Mouse (Mus musculus): Measurements from ENCODE around the gene Snrnp70. TPM values are rescaled to one million over a fixed set of nuclear protein-coding genes. Genes with fewer than 3 reads are reported as not detected.
A peak's percentile ranks its signal among the peaks of the same experiment; 100 is the strongest.

Snrnp70 gene
- polyA plus RNA-seq, 1 experiment from 2014 or later: 183 TPM

GRCm38 (mm10) chr7:45339410-45340065 is 56.0 kb downstream of the Snrnp70 start:
- no peaks in the 10 kb centered on the region for H3K9me3 ChIP-seq
- WGBS: 3% methylated on average over 37 of the region's 39 CpGs
- H3K9ac ChIP-seq: peak overlapping the region; percentile 53
- no peaks in the 10 kb centered on the region; the same call in 1 of the 2 replicates for H3K36me3 ChIP-seq
- H3K4me1 ChIP-seq (replicated peaks): peaks cover 28% of the 10 kb centered on the region
- H3K4me3 ChIP-seq: peak overlapping the region; percentile 44
- H3K4me2 ChIP-seq: peak overlapping the region; percentile 75
- peak overlapping the region; percentile 53; the same call in 1 of the 2 replicates for H3K27ac ChIP-seq (replicated peaks)
- H3K27me3 ChIP-seq: 0 out of 2 replicates have a peak, but pooled peaks cover 4% of the 10 kb centered on the region
- peak; percentile 70 for ATAC-seq (ENCODE audit: low FRiP score, low read depth)

GRCm38 (mm10) chr7:45338161-45338911 is 57.2 kb downstream of the Snrnp70 start:
- no peak for ATAC-seq (ENCODE audit: low FRiP score, low read depth)
- Histone ChIP-seq H3K36me3 (no peaks in the 10 kb centered on the region), H3K27me3 (0 out of 2 replicates have a peak, but pooled peaks cover 4% of the 10 kb centered on the region), H3K9me3 (no peaks in the 10 kb centered on the region), H3K9ac (no peak overlapping the region), H3K4me1 (replicated peaks) (peaks cover 29% of the 10 kb centered on the region), H3K4me3 (no peak overlapping the region), H3K27ac (replicated peaks) (peak overlapping the region; percentile 30; the same call in 1 of the 2 replicates), H3K4me2 (peak overlapping the region; percentile 75; the same call in 1 of the 2 replicates)
- WGBS: 4% methylated on average over 14 of the region's 14 CpGs

- no peak for ATAC-seq (ENCODE audit: low FRiP score, low read depth)
- H3K4me2 ChIP-seq: no peak overlapping the region
- WGBS: 11% methylated on average over 4 of the region's 4 CpGs
- H3K9ac ChIP-seq: no peak overlapping the region
- no peak overlapping the region for H3K27ac ChIP-seq (replicated peaks)
- 0 out of 2 replicates have a peak, but pooled peaks cover 4% of the 10 kb centered on the region for H3K27me3 ChIP-seq
- H3K4me3 ChIP-seq: no peak overlapping the region
- no peaks in the 10 kb centered on the region for H3K9me3 ChIP-seq
- H3K36me3 ChIP-seq: no peaks in the 10 kb centered on the region
- H3K4me1 ChIP-seq (replicated peaks): peaks cover 36% of the 10 kb centered on the region
Measured at GRCm38 (mm10) chr7:45337469-45337868, 58.1 kb downstream of the Snrnp70 start.

- Histone ChIP-seq H3K9me3 (no peaks in the 10 kb centered on the region), H3K9ac (no peak overlapping the region), H3K4me2 (no peak overlapping the region), H3K36me3 (no peaks in the 10 kb centered on the region), H3K27ac (replicated peaks) (no peak overlapping the region), H3K4me3 (no peak overlapping the region), H3K27me3 (0 out of 2 replicates have a peak, but pooled peaks cover 4% of the 10 kb centered on the region), H3K4me1 (replicated peaks) (peaks cover 40% of the 10 kb centered on the region)
- 94% methylated on average over 4 of the region's 4 CpGs for WGBS
- ATAC-seq (ENCODE audit: low FRiP score, low read depth): no peak
Measured at GRCm38 (mm10) chr7:45336319-45336718, 59.2 kb downstream of the Snrnp70 start.

GRCm38 (mm10) chr7:45335056-45335455 is 60.5 kb downstream of the Snrnp70 start, which contains the start of gene Hrc:
Gene Hrc (plus strand): TSS chr7:45335290.
- H3K9ac ChIP-seq: no peak within 1 kb of the TSS
- H3K4me1 ChIP-seq (replicated peaks): peaks cover 35% of the 10 kb centered on the region
- H3K36me3 ChIP-seq: no peaks in the 10 kb centered on the region
- WGBS: 33% methylated on average over 5 of the region's 5 CpGs
- 0 out of 2 replicates have a peak, but pooled peaks cover 4% of the 10 kb centered on the region for H3K27me3 ChIP-seq
- H3K27ac ChIP-seq (replicated peaks): no peak within 1 kb of the TSS
- H3K9me3 ChIP-seq: no peaks in the 10 kb centered on the region
- peak within 1 kb of the TSS; percentile 63; the same call in 1 of the 2 replicates for H3K4me3 ChIP-seq
- H3K4me2 ChIP-seq: peak within 1 kb of the TSS; percentile 96
- no peak for ATAC-seq (ENCODE audit: low FRiP score, low read depth)

GRCm38 (mm10) chr7:45334605-45335004 is 60.9 kb downstream of the Snrnp70 start:
- peaks cover 31% of the 10 kb centered on the region for H3K4me1 ChIP-seq (replicated peaks)
- no peak overlapping the region for H3K4me3 ChIP-seq
- WGBS: 39% methylated on average over 3 of the region's 3 CpGs
- H3K36me3 ChIP-seq: no peaks in the 10 kb centered on the region
- H3K9ac ChIP-seq: no peak overlapping the region
- no peaks in the 10 kb centered on the region for H3K9me3 ChIP-seq
- 0 out of 2 replicates have a peak, but pooled peaks cover 4% of the 10 kb centered on the region for H3K27me3 ChIP-seq
- ATAC-seq (ENCODE audit: low FRiP score, low read depth): no peak
- H3K27ac ChIP-seq (replicated peaks): no peak overlapping the region
- no peak overlapping the region for H3K4me2 ChIP-seq

- peak; percentile 66 for ATAC-seq (ENCODE audit: low FRiP score, low read depth)
- Histone ChIP-seq H3K4me3 (peak within 1 kb of the TSS; percentile 63), H3K4me1 (replicated peaks) (peaks cover 20% of the 10 kb centered on the region), H3K9me3 (no peaks in the 10 kb centered on the region), H3K4me2 (peak within 1 kb of the TSS; percentile 96), H3K27ac (replicated peaks) (peak within 1 kb of the TSS; percentile 59), H3K27me3 (0 out of 2 replicates have a peak, but pooled peaks cover 4% of the 10 kb centered on the region), H3K36me3 (no peaks in the 10 kb centered on the region), H3K9ac (peak within 1 kb of the TSS; percentile 58)
- under 1% methylated on average over 38 of the region's 38 CpGs for WGBS
Measured at GRCm38 (mm10) chr7:45333431-45333982, 62.0 kb downstream of the Snrnp70 start, which contains the start of gene Trpm4. Gene Trpm4 (minus strand): TSS chr7:45333780.

- Histone ChIP-seq H3K9me3 (no peaks in the 10 kb centered on the region), H3K9ac (peak overlapping the region; percentile 58), H3K27me3 (0 out of 2 replicates have a peak, but pooled peaks cover 4% of the 10 kb centered on the region), H3K27ac (replicated peaks) (peak overlapping the region; percentile 59), H3K36me3 (no peaks in the 10 kb centered on the region), H3K4me3 (peak overlapping the region; percentile 63), H3K4me2 (peak overlapping the region; percentile 96), H3K4me1 (replicated peaks) (peaks cover 17% of the 10 kb centered on the region)
- ATAC-seq (ENCODE audit: low FRiP score, low read depth): peak; percentile 69
- 2% methylated on average over 22 of the region's 22 CpGs for WGBS
Measured at GRCm38 (mm10) chr7:45332685-45333425, 62.7 kb downstream of the Snrnp70 start.

GRCm38 (mm10) chr7:45331502-45331901 is 64.0 kb downstream of the Snrnp70 start:
- peaks cover 1% of the 10 kb centered on the region; the same call in 1 of the 2 replicates for H3K36me3 ChIP-seq

GRCm38 (mm10) chr7:45328841-45329475 is 66.6 kb downstream of the Snrnp70 start:
- no peak overlapping the region for H3K4me2 ChIP-seq
- H3K9me3 ChIP-seq: no peaks in the 10 kb centered on the region
- H3K27ac ChIP-seq (replicated peaks): no peak overlapping the region
- H3K36me3 ChIP-seq: peaks cover 7% of the 10 kb centered on the region; the same call in 1 of the 2 replicates
- 82% methylated on average over 13 of the region's 13 CpGs for WGBS
- no peak for ATAC-seq (ENCODE audit: low FRiP score, low read depth)
- H3K27me3 ChIP-seq: no peaks in the 10 kb centered on the region
- no peak overlapping the region for H3K9ac ChIP-seq
- peaks cover 11% of the 10 kb centered on the region for H3K4me1 ChIP-seq (replicated peaks)
- H3K4me3 ChIP-seq: no peak overlapping the region

More at GRCm38 (mm10) chr7:45331502-45331901, 64.0 kb downstream of the Snrnp70 start:
- Histone ChIP-seq H3K27me3 (no peaks in the 10 kb centered on the region), H3K4me2 (no peak overlapping the region), H3K4me1 (replicated peaks) (peaks cover 16% of the 10 kb centered on the region), H3K9me3 (no peaks in the 10 kb centered on the region), H3K4me3 (no peak overlapping the region), H3K27ac (replicated peaks) (no peak overlapping the region), H3K9ac (no peak overlapping the region)
- WGBS: 86% methylated on average over 6 of the region's 6 CpGs
- ATAC-seq (ENCODE audit: low FRiP score, low read depth): no peak

Data from hindbrain, embryonic 15.5 days (tissue).